Mouse (Mus musculus): ENCODE measurements at regions not wholly inside any gene's neighbourhood (a gene's known extent, or its start where the extent isn't known, plus 50 kb on each side); places are given as distances from the start of the nearest gene placed in this dataset.

DNA sequence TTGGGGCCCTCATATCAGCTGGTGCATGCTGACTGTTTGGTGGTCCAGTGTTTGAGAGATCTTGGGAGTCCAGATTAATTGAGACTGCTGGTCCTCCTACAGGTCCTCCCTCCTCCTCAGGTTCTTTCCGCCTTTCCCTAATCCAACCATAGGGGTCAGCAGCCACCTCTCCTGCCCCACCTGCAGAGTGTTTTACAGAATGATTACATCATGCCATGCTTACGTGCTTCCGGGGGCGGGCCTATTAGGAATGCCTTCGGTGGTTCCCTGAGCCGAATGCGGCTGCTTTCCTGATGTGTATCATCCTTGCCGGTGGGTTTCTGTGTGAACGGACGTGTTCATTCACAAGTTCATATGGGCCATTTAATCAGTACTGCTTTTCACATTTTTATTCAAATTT, 237.8 kb upstream of the Cntnap4 start:
- Histone ChIP-seq H3K9ac (ENCODE audit: low read length) (no peak overlapping the region), H3K27ac (ENCODE audit: low read depth) (no peak overlapping the region), H3K4me3 (ENCODE audit: low read depth, low read length) (no peak overlapping the region), H3K4me1 (replicated peaks; ENCODE audit: control insufficient read depth, insufficient read depth, low read length) (no peaks in the 10 kb centered on the region), H3K9me3 (ENCODE audit: control insufficient read depth, low read length) (no peaks in the 10 kb centered on the region), H3K27me3 (replicated peaks; ENCODE audit: control insufficient read depth, insufficient read depth, low read length) (no peaks in the 10 kb centered on the region), H3K4me2 (ENCODE audit: low read length) (no peak overlapping the region), H3K36me3 (ENCODE audit: control insufficient read depth, insufficient read depth, low read length) (no peaks in the 10 kb centered on the region)
- DNase-seq (ENCODE audit: low spot score) (no peak), ATAC-seq (replicated peaks; ENCODE audit: low FRiP score, low TSS enrichment, low read depth) (no peak)
- 65% methylated on average over 10 of the region's 10 CpGs for WGBS

DNA sequence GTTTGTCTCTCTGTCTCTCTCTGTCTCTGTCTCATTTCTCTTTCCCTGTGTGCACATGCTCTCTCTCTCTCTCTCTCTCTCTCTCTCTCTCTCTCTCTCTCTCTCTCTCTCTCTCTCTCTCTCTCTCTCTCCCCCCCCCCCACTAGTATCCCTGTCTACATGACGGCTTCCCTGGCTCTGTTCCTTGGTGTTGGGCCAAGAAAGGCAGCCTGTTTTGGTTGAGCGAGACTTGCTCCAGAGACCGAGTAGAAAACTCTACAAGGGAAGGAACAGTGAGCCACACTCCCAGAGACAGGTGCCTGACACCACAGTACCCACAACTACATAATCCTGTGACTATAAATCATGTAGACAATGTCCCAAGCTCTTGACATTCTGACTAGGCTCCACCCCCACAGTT, 260.0 kb upstream of the Cntnap4 start:
- Histone ChIP-seq H3K27me3 (replicated peaks; ENCODE audit: control insufficient read depth, insufficient read depth, low read length) (no peaks in the 10 kb centered on the region), H3K27ac (ENCODE audit: low read depth) (no peak overlapping the region), H3K9me3 (ENCODE audit: control insufficient read depth, low read length) (no peaks in the 10 kb centered on the region), H3K4me3 (ENCODE audit: low read depth, low read length) (no peak overlapping the region), H3K9ac (ENCODE audit: low read length) (no peak overlapping the region), H3K4me1 (replicated peaks; ENCODE audit: control insufficient read depth, insufficient read depth, low read length) (no peaks in the 10 kb centered on the region), H3K4me2 (ENCODE audit: low read length) (no peak overlapping the region), H3K36me3 (ENCODE audit: control insufficient read depth, insufficient read depth, low read length) (no peaks in the 10 kb centered on the region)
- WGBS = 68% methylated on average over 3 of the region's 3 CpGs
- DNase-seq (ENCODE audit: low spot score) (no peak), ATAC-seq (replicated peaks; ENCODE audit: low FRiP score, low TSS enrichment, low read depth) (no peak)

- WGBS = 84% methylated on average over 6 of the region's 6 CpGs
- H3K27me3 ChIP-seq (replicated peaks; ENCODE audit: control insufficient read depth, insufficient read depth, low read length) = no peaks in the 10 kb centered on the region
- no peak for ATAC-seq (replicated peaks; ENCODE audit: low FRiP score, low TSS enrichment, low read depth)
Observed at GRCm38 (mm10) chr8:112308354-112308753, 261.5 kb upstream of the Cntnap4 start.

DNA sequence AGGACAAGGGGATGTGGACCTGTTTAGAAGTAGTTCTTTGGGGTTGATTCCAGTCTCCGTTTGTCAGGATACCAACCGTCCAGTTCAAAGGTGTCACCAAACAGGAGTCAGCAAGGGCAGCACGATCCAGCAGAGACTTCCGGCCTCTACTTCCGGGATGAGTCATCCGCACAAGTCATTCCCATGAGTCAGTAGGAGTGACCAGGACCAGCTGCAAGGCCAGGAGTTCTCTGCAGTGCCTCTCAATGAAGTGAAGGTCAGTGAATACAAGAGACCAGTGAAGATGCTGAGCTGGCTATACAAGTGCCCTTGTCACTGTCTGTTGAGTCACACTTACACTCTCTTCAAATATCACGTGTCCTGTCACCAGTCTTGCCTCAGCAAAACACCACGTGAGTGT, 272.8 kb upstream of the Cntnap4 start:
- no peak overlapping the region for H3K4me3 ChIP-seq (ENCODE audit: low read depth, low read length)
- H3K4me2 ChIP-seq (ENCODE audit: low read length) = no peak overlapping the region
- no peaks in the 10 kb centered on the region for H3K4me1 ChIP-seq (replicated peaks; ENCODE audit: control insufficient read depth, insufficient read depth, low read length)
- WGBS = 84% methylated on average over 8 of the region's 8 CpGs
- H3K27me3 ChIP-seq (replicated peaks; ENCODE audit: control insufficient read depth, insufficient read depth, low read length) = no peaks in the 10 kb centered on the region
- no peaks in the 10 kb centered on the region for H3K9me3 ChIP-seq (ENCODE audit: control insufficient read depth, low read length)
- H3K9ac ChIP-seq (ENCODE audit: low read length) = no peak overlapping the region
- no peak for ATAC-seq (replicated peaks; ENCODE audit: low FRiP score, low TSS enrichment, low read depth)
- DNase-seq (ENCODE audit: low spot score) = no peak
- H3K36me3 ChIP-seq (ENCODE audit: control insufficient read depth, insufficient read depth, low read length) = no peaks in the 10 kb centered on the region
- H3K27ac ChIP-seq (ENCODE audit: low read depth) = no peak overlapping the region

More at GRCm38 (mm10) chr8:112308354-112308753, 261.5 kb upstream of the Cntnap4 start:
- H3K4me3 ChIP-seq (ENCODE audit: low read depth, low read length) = no peak overlapping the region
- H3K9me3 ChIP-seq (ENCODE audit: control insufficient read depth, low read length) = no peaks in the 10 kb centered on the region
- no peaks in the 10 kb centered on the region for H3K36me3 ChIP-seq (ENCODE audit: control insufficient read depth, insufficient read depth, low read length)
- no peak overlapping the region for H3K4me2 ChIP-seq (ENCODE audit: low read length)
- no peaks in the 10 kb centered on the region for H3K4me1 ChIP-seq (replicated peaks; ENCODE audit: control insufficient read depth, insufficient read depth, low read length)
- no peak overlapping the region for H3K27ac ChIP-seq (ENCODE audit: low read depth)
- no peak for DNase-seq (ENCODE audit: low spot score)
- no peak overlapping the region for H3K9ac ChIP-seq (ENCODE audit: low read length)

GRCm38 (mm10) chr8:112283316-112283715, 268.5 kb upstream of the Gm6793 start:
- Histone ChIP-seq H3K4me3 (ENCODE audit: low read depth, low read length) (no peak overlapping the region), H3K9ac (ENCODE audit: low read length) (no peak overlapping the region), H3K27me3 (replicated peaks; ENCODE audit: control insufficient read depth, insufficient read depth, low read length) (no peaks in the 10 kb centered on the region), H3K27ac (ENCODE audit: low read depth) (no peak overlapping the region), H3K4me1 (replicated peaks; ENCODE audit: control insufficient read depth, insufficient read depth, low read length) (no peaks in the 10 kb centered on the region), H3K9me3 (ENCODE audit: control insufficient read depth, low read length) (no peaks in the 10 kb centered on the region), H3K4me2 (ENCODE audit: low read length) (no peak overlapping the region), H3K36me3 (ENCODE audit: control insufficient read depth, insufficient read depth, low read length) (no peaks in the 10 kb centered on the region)
- no peak for DNase-seq (ENCODE audit: low spot score)
- 88% methylated on average over 6 of the region's 6 CpGs for WGBS
- no peak for ATAC-seq (replicated peaks; ENCODE audit: low FRiP score, low TSS enrichment, low read depth)

GRCm38 (mm10) chr8:112269598-112269997, 254.8 kb upstream of the Gm6793 start:
- DNase-seq (ENCODE audit: low spot score) = no peak
- ATAC-seq (replicated peaks; ENCODE audit: low FRiP score, low TSS enrichment, low read depth) = no peak
- no peak overlapping the region for H3K4me2 ChIP-seq (ENCODE audit: low read length)
- H3K27ac ChIP-seq (ENCODE audit: low read depth) = no peak overlapping the region
- H3K36me3 ChIP-seq (ENCODE audit: control insufficient read depth, insufficient read depth, low read length) = no peaks in the 10 kb centered on the region
- H3K9ac ChIP-seq (ENCODE audit: low read length) = no peak overlapping the region
- no peak overlapping the region for H3K4me3 ChIP-seq (ENCODE audit: low read depth, low read length)
- no peaks in the 10 kb centered on the region for H3K9me3 ChIP-seq (ENCODE audit: control insufficient read depth, low read length)
- H3K4me1 ChIP-seq (replicated peaks; ENCODE audit: control insufficient read depth, insufficient read depth, low read length) = no peaks in the 10 kb centered on the region
- WGBS = 67% methylated on average over 5 of the region's 5 CpGs
- no peaks in the 10 kb centered on the region for H3K27me3 ChIP-seq (replicated peaks; ENCODE audit: control insufficient read depth, insufficient read depth, low read length)

DNA sequence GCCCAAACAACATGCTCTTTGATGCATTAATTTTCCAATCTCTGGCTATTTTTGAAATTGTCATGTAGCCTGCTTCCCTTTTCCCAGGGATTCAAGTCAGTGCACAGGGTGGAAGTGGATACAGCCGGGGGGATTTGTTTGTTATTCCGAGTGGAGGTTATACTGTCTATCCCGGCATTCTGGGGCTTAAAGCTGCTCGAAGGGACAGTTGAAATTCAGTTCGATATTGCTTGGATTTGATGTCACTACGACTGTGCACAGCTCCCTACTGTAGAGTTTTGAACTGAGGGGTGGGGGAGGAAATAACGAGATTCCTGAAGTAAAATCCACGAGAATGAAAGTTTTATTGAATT, 254.4 kb upstream of the Gm6793 start:
- no peak overlapping the region for H3K9ac ChIP-seq (ENCODE audit: low read length)
- H3K4me2 ChIP-seq (ENCODE audit: low read length) = no peak overlapping the region
- no peaks in the 10 kb centered on the region for H3K4me1 ChIP-seq (replicated peaks; ENCODE audit: control insufficient read depth, insufficient read depth, low read length)
- no peaks in the 10 kb centered on the region for H3K9me3 ChIP-seq (ENCODE audit: control insufficient read depth, low read length)
- no peak overlapping the region for H3K4me3 ChIP-seq (ENCODE audit: low read depth, low read length)
- DNase-seq (ENCODE audit: low spot score) = no peak
- no peaks in the 10 kb centered on the region for H3K36me3 ChIP-seq (ENCODE audit: control insufficient read depth, insufficient read depth, low read length)
- ATAC-seq (replicated peaks; ENCODE audit: low FRiP score, low TSS enrichment, low read depth) = no peak
- no peak overlapping the region for H3K27ac ChIP-seq (ENCODE audit: low read depth)
- H3K27me3 ChIP-seq (replicated peaks; ENCODE audit: control insufficient read depth, insufficient read depth, low read length) = no peaks in the 10 kb centered on the region
- 70% methylated on average over 8 of the region's 8 CpGs for WGBS

DNA sequence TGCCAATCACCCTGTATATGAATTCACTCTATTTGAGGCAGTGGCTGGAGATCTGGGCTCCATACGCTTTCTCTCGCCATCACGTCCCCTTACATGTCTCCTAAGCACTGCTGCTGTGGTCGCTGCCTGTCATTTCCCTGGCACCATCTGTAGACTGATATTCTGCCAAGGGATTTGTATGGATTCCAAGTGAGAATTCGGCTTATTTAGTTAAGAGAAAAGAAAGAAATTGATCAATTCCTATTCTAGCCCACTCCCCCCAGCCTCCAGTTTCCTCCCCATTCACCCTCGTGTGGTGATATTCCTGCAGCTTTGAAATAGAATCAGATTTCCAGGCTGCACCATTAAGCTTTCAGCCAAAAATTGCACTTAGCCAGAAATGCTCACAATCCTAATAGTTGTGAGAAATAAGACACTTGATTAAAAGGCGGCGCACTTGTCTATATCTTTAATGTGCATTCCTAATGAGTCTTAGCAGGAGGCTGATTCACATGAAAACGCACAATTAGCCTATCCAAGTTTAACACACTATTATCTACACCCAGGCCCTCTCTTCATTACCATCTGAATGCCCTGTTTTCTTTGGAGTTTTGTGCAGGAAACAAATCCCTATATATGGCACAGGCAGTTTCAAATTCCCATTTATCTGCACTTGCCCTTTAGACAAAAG, 253.8 kb upstream of the Gm6793 start:
- 78% methylated on average over 9 of the region's 9 CpGs for WGBS
- Histone ChIP-seq H3K36me3 (ENCODE audit: control insufficient read depth, insufficient read depth, low read length) (no peaks in the 10 kb centered on the region), H3K4me2 (ENCODE audit: low read length) (no peak overlapping the region), H3K9ac (ENCODE audit: low read length) (no peak overlapping the region), H3K9me3 (ENCODE audit: control insufficient read depth, low read length) (no peaks in the 10 kb centered on the region), H3K27ac (ENCODE audit: low read depth) (no peak overlapping the region), H3K4me3 (ENCODE audit: low read depth, low read length) (no peak overlapping the region), H3K4me1 (replicated peaks; ENCODE audit: control insufficient read depth, insufficient read depth, low read length) (no peaks in the 10 kb centered on the region), H3K27me3 (replicated peaks; ENCODE audit: control insufficient read depth, insufficient read depth, low read length) (no peaks in the 10 kb centered on the region)
- no peak for DNase-seq (ENCODE audit: low spot score)
- ATAC-seq (replicated peaks; ENCODE audit: low FRiP score, low TSS enrichment, low read depth) = no peak

DNA sequence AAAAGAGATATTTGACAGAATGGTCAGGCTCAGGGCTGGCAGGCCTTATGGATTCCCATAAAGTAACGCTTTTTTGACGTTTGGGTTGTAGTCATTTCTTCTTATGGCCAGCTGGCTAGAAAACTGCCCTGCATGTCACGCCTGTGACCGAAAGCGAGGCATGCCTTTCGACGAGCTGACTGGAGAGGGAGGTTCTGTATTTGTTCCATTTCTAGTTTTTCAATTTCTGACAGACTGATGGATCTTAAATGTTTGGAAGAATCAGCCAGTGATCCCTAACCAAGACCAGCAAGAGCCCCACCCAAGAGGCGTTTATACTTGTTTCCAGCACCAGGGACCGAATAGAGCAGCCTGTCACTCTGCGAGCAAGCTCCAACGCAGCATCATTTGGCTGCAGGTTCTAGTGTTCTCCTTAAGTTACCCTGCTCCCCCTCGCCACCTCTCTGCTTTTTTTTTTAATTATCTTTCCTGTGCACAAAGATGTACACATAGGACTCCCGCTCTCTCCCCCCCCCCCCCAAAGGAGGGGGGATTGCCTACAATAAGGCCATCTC, 243.2 kb upstream of the Gm6793 start:
- Histone ChIP-seq H3K4me3 (ENCODE audit: low read depth, low read length) (no peak overlapping the region), H3K27me3 (replicated peaks; ENCODE audit: control insufficient read depth, insufficient read depth, low read length) (no peaks in the 10 kb centered on the region), H3K27ac (ENCODE audit: low read depth) (no peak overlapping the region), H3K36me3 (ENCODE audit: control insufficient read depth, insufficient read depth, low read length) (no peaks in the 10 kb centered on the region), H3K4me2 (ENCODE audit: low read length) (peak overlapping the region; percentile 12; the same call in 1 of the 2 replicates), H3K9me3 (ENCODE audit: control insufficient read depth, low read length) (no peaks in the 10 kb centered on the region), H3K9ac (ENCODE audit: low read length) (no peak overlapping the region), H3K4me1 (replicated peaks; ENCODE audit: control insufficient read depth, insufficient read depth, low read length) (no peaks in the 10 kb centered on the region)
- DNase-seq (ENCODE audit: low spot score) (no peak), ATAC-seq (replicated peaks; ENCODE audit: low FRiP score, low TSS enrichment, low read depth) (no peak)
- WGBS = 43% methylated on average over 13 of the region's 13 CpGs

Measured in intestine, embryonic 14.5 days (tissue).